Mouse (Mus musculus): ENCODE results near the gene Cblc.
"Not testable (repeated sequence)": the region's sequence is repeated elsewhere in the genome, so short reads cannot be mapped to it uniquely, and the experiment has no call there.

GRCm38 (mm10) chr7:19791504-19791903 is 5.1 kb downstream of the Cblc start:
- not testable (repeated sequence) for TF ChIP-seq POLR2A (IDR thresholded peaks at IDR 0.05; ENCODE audit: low read depth, low read length); CTCF (IDR thresholded peaks at IDR 0.05; ENCODE audit: borderline replicate concordance, insufficient read depth, low read length)

All from embryonic fibroblast, embryonic 13.5 days (primary cell).